Mouse (Mus musculus): ENCODE results near the gene Slc22a13. TPM values are rescaled to one million over a fixed set of nuclear protein-coding genes. Genes with fewer than 3 reads are reported as not detected.

Slc22a13 gene
- polyA plus RNA-seq, 1 experiment from 2014 or later = not detected

GRCm38 (mm10) chr9:119212996-119213395, 4.1 kb upstream of the Slc22a13 start:
- Histone ChIP-seq H3K9me3 (ENCODE audit: control insufficient read depth, low read length) (no peaks in the 10 kb centered on the region), H3K9ac (ENCODE audit: low read depth, low read length) (no peak overlapping the region), H3K36me3 (ENCODE audit: control insufficient read depth, insufficient read depth, low read length) (no peaks in the 10 kb centered on the region), H3K4me3 (ENCODE audit: low read length) (no peak overlapping the region), H3K4me2 (ENCODE audit: low read length) (no peak overlapping the region), H3K27me3 (replicated peaks; ENCODE audit: control insufficient read depth, insufficient read depth, low read length) (no peaks in the 10 kb centered on the region), H3K27ac (ENCODE audit: low read depth, low read length) (no peak overlapping the region), H3K4me1 (ENCODE audit: control insufficient read depth, insufficient read depth, low read depth, low read length) (no peaks in the 10 kb centered on the region)
- WGBS = 77% methylated on average over 8 of the region's 8 CpGs
- no peak for ATAC-seq

GRCm38 (mm10) chr9:119207113-119207512, 1.8 kb downstream of the Slc22a13 start:
- Histone ChIP-seq H3K9ac (ENCODE audit: low read depth, low read length) (no peak overlapping the region), H3K4me3 (ENCODE audit: low read length) (no peak overlapping the region), H3K4me1 (ENCODE audit: control insufficient read depth, insufficient read depth, low read depth, low read length) (no peaks in the 10 kb centered on the region), H3K4me2 (ENCODE audit: low read length) (no peak overlapping the region), H3K27ac (ENCODE audit: low read depth, low read length) (no peak overlapping the region), H3K9me3 (ENCODE audit: control insufficient read depth, low read length) (peaks cover 6% of the 10 kb centered on the region), H3K36me3 (ENCODE audit: control insufficient read depth, insufficient read depth, low read length) (no peaks in the 10 kb centered on the region), H3K27me3 (replicated peaks; ENCODE audit: control insufficient read depth, insufficient read depth, low read length) (no peaks in the 10 kb centered on the region)
- 81% methylated on average over 4 of the region's 4 CpGs for WGBS
- no peak for ATAC-seq

- no peaks in the 10 kb centered on the region for H3K27me3 ChIP-seq (replicated peaks; ENCODE audit: control insufficient read depth, insufficient read depth, low read length)
- H3K9me3 ChIP-seq (ENCODE audit: control insufficient read depth, low read length) = peaks cover 6% of the 10 kb centered on the region
- H3K4me3 ChIP-seq (ENCODE audit: low read length) = no peak overlapping the region
- H3K4me1 ChIP-seq (ENCODE audit: control insufficient read depth, insufficient read depth, low read depth, low read length) = no peaks in the 10 kb centered on the region
- no peak for ATAC-seq
- whole genome bisulfite sequencing = 74% methylated on average over 2 of the region's 2 CpGs
- no peak overlapping the region for H3K9ac ChIP-seq (ENCODE audit: low read depth, low read length)
- H3K27ac ChIP-seq (ENCODE audit: low read depth, low read length) = no peak overlapping the region
- H3K36me3 ChIP-seq (ENCODE audit: control insufficient read depth, insufficient read depth, low read length) = no peaks in the 10 kb centered on the region
- no peak overlapping the region for H3K4me2 ChIP-seq (ENCODE audit: low read length)
Observed at GRCm38 (mm10) chr9:119206666-119207065, 2.2 kb downstream of the Slc22a13 start.

- no peak for ATAC-seq
- no peaks in the 10 kb centered on the region for H3K4me1 ChIP-seq (ENCODE audit: control insufficient read depth, insufficient read depth, low read depth, low read length)
- no peak overlapping the region for H3K4me3 ChIP-seq (ENCODE audit: low read length)
- no peak overlapping the region for H3K4me2 ChIP-seq (ENCODE audit: low read length)
- 88% methylated on average over 5 of the region's 5 CpGs for WGBS
- H3K27me3 ChIP-seq (replicated peaks; ENCODE audit: control insufficient read depth, insufficient read depth, low read length) = no peaks in the 10 kb centered on the region
- H3K27ac ChIP-seq (ENCODE audit: low read depth, low read length) = no peak overlapping the region
- H3K9ac ChIP-seq (ENCODE audit: low read depth, low read length) = no peak overlapping the region
- peaks cover 6% of the 10 kb centered on the region for H3K9me3 ChIP-seq (ENCODE audit: control insufficient read depth, low read length)
- no peaks in the 10 kb centered on the region for H3K36me3 ChIP-seq (ENCODE audit: control insufficient read depth, insufficient read depth, low read length)
Observed at GRCm38 (mm10) chr9:119205756-119206155, 3.1 kb downstream of the Slc22a13 start.

GRCm38 (mm10) chr9:119203617-119204016, 5.3 kb downstream of the Slc22a13 start:
- 97% methylated on average over 9 of the region's 9 CpGs for WGBS
- no peak overlapping the region for H3K9ac ChIP-seq (ENCODE audit: low read depth, low read length)
- ATAC-seq = no peak

GRCm38 (mm10) chr9:119201653-119202052, 7.2 kb downstream of the Slc22a13 start:
- ATAC-seq = no peak
- H3K27me3 ChIP-seq (replicated peaks; ENCODE audit: control insufficient read depth, insufficient read depth, low read length) = no peaks in the 10 kb centered on the region
- H3K9ac ChIP-seq (ENCODE audit: low read depth, low read length) = no peak overlapping the region
- H3K36me3 ChIP-seq (ENCODE audit: control insufficient read depth, insufficient read depth, low read length) = no peaks in the 10 kb centered on the region
- no peaks in the 10 kb centered on the region for H3K4me1 ChIP-seq (ENCODE audit: control insufficient read depth, insufficient read depth, low read depth, low read length)
- 97% methylated on average over 5 of the region's 5 CpGs for WGBS
- H3K4me3 ChIP-seq (ENCODE audit: low read length) = no peak overlapping the region
- no peak overlapping the region for H3K27ac ChIP-seq (ENCODE audit: low read depth, low read length)
- H3K4me2 ChIP-seq (ENCODE audit: low read length) = no peak overlapping the region
- H3K9me3 ChIP-seq (ENCODE audit: control insufficient read depth, low read length) = peaks cover 6% of the 10 kb centered on the region

More at GRCm38 (mm10) chr9:119203617-119204016, 5.3 kb downstream of the Slc22a13 start:
- no peaks in the 10 kb centered on the region for H3K4me1 ChIP-seq (ENCODE audit: control insufficient read depth, insufficient read depth, low read depth, low read length)
- no peaks in the 10 kb centered on the region for H3K27me3 ChIP-seq (replicated peaks; ENCODE audit: control insufficient read depth, insufficient read depth, low read length)
- no peak overlapping the region for H3K27ac ChIP-seq (ENCODE audit: low read depth, low read length)
- no peak overlapping the region for H3K4me2 ChIP-seq (ENCODE audit: low read length)
- H3K9me3 ChIP-seq (ENCODE audit: control insufficient read depth, low read length) = peaks cover 6% of the 10 kb centered on the region
- no peak overlapping the region for H3K4me3 ChIP-seq (ENCODE audit: low read length)
- no peaks in the 10 kb centered on the region for H3K36me3 ChIP-seq (ENCODE audit: control insufficient read depth, insufficient read depth, low read length)

- Histone ChIP-seq H3K9me3 (ENCODE audit: control insufficient read depth, low read length) (peaks cover 6% of the 10 kb centered on the region), H3K9ac (ENCODE audit: low read depth, low read length) (no peak overlapping the region), H3K4me2 (ENCODE audit: low read length) (no peak overlapping the region), H3K27me3 (replicated peaks; ENCODE audit: control insufficient read depth, insufficient read depth, low read length) (no peaks in the 10 kb centered on the region), H3K27ac (ENCODE audit: low read depth, low read length) (no peak overlapping the region), H3K4me1 (ENCODE audit: control insufficient read depth, insufficient read depth, low read depth, low read length) (no peaks in the 10 kb centered on the region), H3K4me3 (ENCODE audit: low read length) (no peak overlapping the region), H3K36me3 (ENCODE audit: control insufficient read depth, insufficient read depth, low read length) (no peaks in the 10 kb centered on the region)
- ATAC-seq = no peak
- 80% methylated on average over 10 of the region's 10 CpGs for WGBS
Observed at GRCm38 (mm10) chr9:119199151-119199861, 9.6 kb downstream of the Slc22a13 start.

GRCm38 (mm10) chr9:119192202-119192990, 16.5 kb downstream of the Slc22a13 start:
- Histone ChIP-seq H3K4me3 (ENCODE audit: low read length) (no peak overlapping the region), H3K27ac (ENCODE audit: low read depth, low read length) (no peak overlapping the region), H3K27me3 (replicated peaks; ENCODE audit: control insufficient read depth, insufficient read depth, low read length) (no peaks in the 10 kb centered on the region), H3K36me3 (ENCODE audit: control insufficient read depth, insufficient read depth, low read length) (no peaks in the 10 kb centered on the region), H3K4me2 (ENCODE audit: low read length) (no peak overlapping the region), H3K9ac (ENCODE audit: low read depth, low read length) (no peak overlapping the region), H3K4me1 (ENCODE audit: control insufficient read depth, insufficient read depth, low read depth, low read length) (no peaks in the 10 kb centered on the region), H3K9me3 (ENCODE audit: control insufficient read depth, low read length) (0 out of 2 replicates have a peak, but pooled peaks cover 2% of the 10 kb centered on the region)
- WGBS = 45% methylated on average over 11 of the region's 11 CpGs
- no peak for ATAC-seq

- Histone ChIP-seq H3K27ac (ENCODE audit: low read depth, low read length) (no peak overlapping the region), H3K4me1 (ENCODE audit: control insufficient read depth, insufficient read depth, low read depth, low read length) (peaks cover 4% of the 10 kb centered on the region; the same call in 1 of the 2 replicates), H3K4me2 (ENCODE audit: low read length) (no peak overlapping the region), H3K9me3 (ENCODE audit: control insufficient read depth, low read length) (no peaks in the 10 kb centered on the region), H3K36me3 (ENCODE audit: control insufficient read depth, insufficient read depth, low read length) (no peaks in the 10 kb centered on the region), H3K4me3 (ENCODE audit: low read length) (no peak overlapping the region), H3K9ac (ENCODE audit: low read depth, low read length) (no peak overlapping the region), H3K27me3 (replicated peaks; ENCODE audit: control insufficient read depth, insufficient read depth, low read length) (no peaks in the 10 kb centered on the region)
- ATAC-seq = peak; percentile 81
- WGBS = 44% methylated on average over 3 of the region's 3 CpGs
Observed at GRCm38 (mm10) chr9:119181241-119181728, 27.6 kb downstream of the Slc22a13 start.

All from hindbrain, embryonic 16.5 days (tissue).